Mouse (Mus musculus) ovary, postnatal 36 days (tissue): ENCODE measurements around the gene Hist1h2bb.
A peak's percentile ranks its signal among the peaks of the same experiment; 100 is the strongest.
"Not testable (repeated sequence)": the region's sequence is repeated elsewhere in the genome, so short reads cannot be mapped to it uniquely, and the experiment has no call there.

ENCODE experiments used
- DNase-seq: peaks from one replicate; pipeline ENCODE4 v3.0.0; 2022; ENCODE audit warnings: low spot score, mixed read lengths

The Hist1h2bb gene

DNA sequence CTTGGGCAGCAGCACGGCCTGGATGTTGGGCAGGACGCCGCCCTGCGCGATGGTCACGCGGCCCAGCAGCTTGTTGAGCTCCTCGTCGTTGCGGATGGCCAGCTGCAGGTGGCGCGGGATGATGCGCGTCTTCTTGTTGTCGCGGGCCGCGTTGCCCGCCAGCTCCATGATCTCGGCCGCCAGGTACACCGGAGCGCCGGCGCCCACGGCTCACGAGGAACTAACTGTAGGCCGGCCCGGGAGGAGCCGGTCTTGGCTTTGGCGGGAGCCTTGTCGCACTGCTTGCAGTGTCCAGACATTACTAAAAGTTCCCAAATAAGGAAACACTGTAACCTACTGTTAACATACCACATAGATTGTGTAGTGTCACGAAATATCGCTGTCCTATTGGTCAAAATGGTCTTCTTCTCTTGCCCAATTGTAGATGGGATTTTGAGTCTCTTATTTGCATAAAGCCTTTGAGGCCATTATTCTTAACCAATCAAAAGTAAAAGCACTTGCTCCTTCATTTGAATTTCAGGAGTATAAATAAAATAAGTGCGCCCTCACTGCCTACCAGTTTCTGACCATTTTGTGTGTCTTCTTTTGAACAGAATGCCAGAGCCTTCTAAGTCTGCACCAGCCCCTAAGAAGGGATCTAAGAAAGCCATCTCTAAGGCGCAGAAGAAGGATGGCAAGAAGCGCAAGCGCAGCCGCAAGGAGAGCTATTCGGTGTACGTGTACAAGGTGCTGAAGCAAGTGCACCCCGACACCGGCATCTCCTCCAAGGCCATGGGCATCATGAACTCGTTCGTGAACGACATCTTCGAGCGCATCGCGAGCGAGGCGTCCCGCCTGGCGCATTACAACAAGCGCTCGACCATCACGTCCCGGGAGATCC lies at the start of gene Hist1h2bb:
Hist1h2bb (plus strand) TSS at position 534 of the 880 bp plus-strand sequence.
- peak; percentile 67 for DNase-seq

- DNase-seq, result no peak
These were observed 48.8 kb upstream of the Hist1h2bb start for GRCm38 (mm10) chr13:23697491-23698299.

- DNase-seq, result peak; percentile 95
These were observed 48.2 kb upstream of the Hist1h2bb start, which contains the start of gene Hist1h4c for GRCm38 (mm10) chr13:23698300-23698693. Hist1h4c (minus strand) TSS chr13:23698454.

DNA sequence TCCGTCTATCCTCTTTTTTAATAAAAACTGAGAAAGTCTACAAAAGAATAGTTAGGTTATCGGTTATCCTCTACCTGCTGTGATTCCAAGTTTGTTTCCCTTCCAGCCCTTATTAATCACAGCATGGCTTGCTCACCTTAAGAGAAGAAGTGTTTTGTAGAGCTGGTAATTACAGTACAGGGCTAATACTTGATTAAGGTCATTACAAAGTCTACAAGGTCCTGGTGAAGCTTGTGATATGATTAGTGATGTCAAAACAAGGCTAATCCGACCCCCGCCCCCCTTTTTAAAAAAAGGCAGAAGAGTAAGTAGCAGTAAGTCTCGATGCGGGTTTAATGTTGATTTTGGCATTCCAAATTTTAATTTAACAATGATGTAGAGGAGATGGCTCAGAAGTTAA lies 47.5 kb upstream of the Hist1h2bb start:
- DNase-seq, result no peak

DNA sequence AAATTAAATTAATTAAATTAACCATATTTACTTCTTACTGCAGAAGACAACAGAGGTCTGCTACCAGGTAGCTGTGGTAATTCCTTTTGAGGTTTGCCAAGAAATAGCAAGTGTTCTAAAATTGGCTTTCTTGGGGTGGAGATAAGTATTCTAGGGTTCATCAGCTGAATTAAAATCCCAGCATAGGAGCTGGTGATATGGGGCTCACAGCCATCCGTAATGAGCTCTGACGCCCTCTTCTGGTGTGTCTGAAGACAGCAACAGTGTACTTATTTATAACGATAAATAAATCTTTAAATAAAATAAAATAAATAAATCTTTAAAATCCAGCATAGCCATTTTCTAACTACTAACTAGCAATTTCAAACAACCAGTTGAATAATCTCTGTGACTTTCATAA lies 46.8 kb upstream of the Hist1h2bb start:
- DNase-seq, result no peak

GRCm38 (mm10) chr13:23700786-23701520 lies 45.6 kb upstream of the Hist1h2bb start:
- DNase-seq, result peak; percentile 46

GRCm38 (mm10) chr13:23702220-23702619 lies 44.3 kb upstream of the Hist1h2bb start:
- no peak for DNase-seq

- DNase-seq, result not testable (repeated sequence)
These were observed 43.7 kb upstream of the Hist1h2bb start for GRCm38 (mm10) chr13:23702801-23703200.

- DNase-seq, result no peak
These were observed 40.7 kb upstream of the Hist1h2bb start for GRCm38 (mm10) chr13:23705751-23706356.

DNA sequence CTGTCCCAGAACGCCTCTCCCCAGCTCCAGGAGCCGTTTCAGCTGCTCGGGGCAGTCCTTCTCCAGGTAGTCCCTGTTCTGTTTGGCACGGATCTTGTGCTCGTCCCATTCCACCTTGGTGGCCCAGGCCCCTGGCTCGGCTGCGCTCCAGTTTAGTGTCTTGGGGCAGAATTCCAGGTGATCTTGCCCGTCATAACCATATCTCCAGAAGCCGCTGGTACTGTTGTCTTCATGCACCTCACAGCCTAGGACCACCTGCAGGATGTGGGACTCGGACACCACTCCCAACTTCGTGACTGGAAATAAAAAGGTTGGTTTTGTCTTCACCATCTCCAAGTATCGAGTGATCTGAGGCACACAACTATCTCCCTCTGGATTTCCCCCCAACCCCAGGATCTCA lies 39.8 kb upstream of the Hist1h2bb start:
- no peak for DNase-seq

DNA sequence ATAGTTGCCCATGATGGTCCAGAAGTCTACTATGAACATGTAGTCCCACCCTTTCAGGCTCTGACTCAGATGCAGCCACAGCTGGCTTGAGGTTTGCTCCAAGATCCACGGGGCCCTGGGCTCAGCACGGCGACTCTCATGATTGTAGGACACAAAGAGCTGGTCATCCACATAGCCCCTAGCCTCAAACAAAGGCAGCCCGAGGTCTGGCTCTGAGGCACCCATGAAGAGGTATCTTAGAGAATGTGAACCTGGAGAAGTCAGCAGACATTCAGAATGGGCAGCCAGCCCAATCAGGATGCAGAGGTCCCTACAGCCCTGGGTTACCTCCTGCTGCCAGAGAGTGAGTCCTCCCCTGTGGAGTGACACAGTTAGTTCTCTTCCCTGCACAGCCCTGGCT lies 38.5 kb upstream of the Hist1h2bb start:
- DNase-seq, result no peak

GRCm38 (mm10) chr13:23708654-23709053 lies 37.9 kb upstream of the Hist1h2bb start:
- no peak for DNase-seq

- DNase-seq, result no peak
These were observed 36.7 kb upstream of the Hist1h2bb start for GRCm38 (mm10) chr13:23709714-23710373.

DNA sequence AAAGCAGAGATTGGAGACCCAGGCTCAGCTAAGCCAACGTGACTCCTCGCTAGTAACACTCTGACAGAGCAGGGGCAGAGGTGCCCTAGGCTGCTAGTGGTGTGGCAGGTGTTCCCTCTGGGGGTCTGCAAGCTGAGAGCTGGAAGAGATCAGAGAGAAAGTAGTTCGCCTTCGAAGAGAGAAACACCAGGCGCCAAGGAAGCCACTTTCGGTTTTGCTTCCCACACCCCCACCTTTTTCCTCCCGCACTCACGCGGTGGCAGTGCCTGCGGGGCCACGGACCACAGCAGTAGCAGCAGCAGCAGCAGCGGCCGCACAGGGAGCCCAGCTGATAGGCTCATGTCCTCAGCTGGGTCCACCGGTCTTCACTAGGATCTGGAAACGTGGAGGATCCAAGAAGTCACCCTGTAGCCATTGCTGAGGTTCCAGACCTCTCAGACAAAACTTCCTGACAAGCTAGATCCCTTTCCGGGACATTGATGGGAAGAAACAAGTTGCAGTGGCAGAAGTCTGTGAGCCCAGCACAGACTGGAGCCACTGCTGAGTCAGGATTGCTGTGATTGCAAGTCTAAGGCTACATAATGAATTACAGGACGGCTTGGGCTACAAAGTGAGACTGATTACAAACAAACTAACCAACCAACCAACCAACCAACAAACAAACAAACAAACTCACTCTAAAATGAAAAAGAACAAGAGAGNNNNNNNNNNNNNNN lies 36.0 kb upstream of the Hist1h2bb start, which contains the start of gene Hfe:
Hfe (minus strand) TSS at position 481 of the 716 bp plus-strand sequence.
- peak; percentile 55 for DNase-seq

GRCm38 (mm10) chr13:23716261-23717042 lies 30.1 kb upstream of the Hist1h2bb start:
- DNase-seq, result no peak

GRCm38 (mm10) chr13:23717176-23717575 lies 29.4 kb upstream of the Hist1h2bb start:
- no peak for DNase-seq

DNA sequence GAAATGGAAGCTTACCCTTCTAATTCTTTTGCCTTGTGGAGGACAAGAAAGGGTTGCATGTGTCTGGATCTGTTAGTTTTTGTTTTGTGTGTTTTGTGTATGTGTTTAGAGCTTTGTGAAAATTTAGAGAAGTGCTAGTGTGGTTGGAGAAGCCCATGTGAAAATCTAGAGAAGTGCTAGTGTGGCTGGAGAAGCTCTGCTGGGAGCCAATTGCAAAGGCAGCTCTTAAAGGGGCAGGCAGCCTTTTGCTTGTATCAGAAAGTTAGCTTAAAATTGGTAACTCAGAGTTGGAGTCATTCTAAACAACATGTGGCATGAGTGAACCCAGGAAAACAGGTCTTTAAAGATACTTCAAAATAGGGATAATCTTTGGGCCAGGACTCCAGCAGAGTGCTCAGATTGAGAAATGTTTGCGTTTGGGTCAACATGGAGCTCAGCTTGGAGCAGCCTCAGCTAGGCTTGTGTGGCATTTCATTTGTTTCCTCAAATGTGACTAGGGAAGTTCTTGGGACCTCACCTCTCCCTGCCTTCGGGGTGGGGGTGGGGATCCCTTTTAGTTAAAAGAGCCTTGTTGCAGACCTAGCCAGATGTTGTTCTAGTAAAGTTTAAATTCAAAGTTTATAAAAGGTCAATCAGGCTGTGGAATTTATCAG lies 28.8 kb upstream of the Hist1h2bb start:
- DNase-seq, result not testable (repeated sequence)

DNA sequence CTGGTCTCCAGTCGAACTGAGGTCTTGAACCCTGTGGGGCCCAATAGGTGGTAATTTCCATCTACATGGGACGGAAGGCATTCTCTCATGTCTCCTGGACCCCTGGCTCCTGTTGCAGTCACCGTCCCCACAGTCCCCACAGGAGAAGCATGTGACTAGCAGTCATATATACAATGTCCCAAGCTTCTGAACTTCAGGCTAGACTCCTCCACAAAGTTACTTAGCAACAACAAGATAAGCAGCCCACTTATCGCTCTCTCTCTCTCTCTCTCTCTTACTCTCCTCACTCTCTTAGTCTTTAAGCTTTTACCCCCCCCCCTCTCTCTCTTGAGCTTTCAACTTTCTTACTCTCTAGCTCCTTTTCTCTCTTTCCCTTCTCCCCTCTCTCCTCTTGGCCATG lies 22.3 kb upstream of the Hist1h2bb start:
- DNase-seq, result no peak

DNA sequence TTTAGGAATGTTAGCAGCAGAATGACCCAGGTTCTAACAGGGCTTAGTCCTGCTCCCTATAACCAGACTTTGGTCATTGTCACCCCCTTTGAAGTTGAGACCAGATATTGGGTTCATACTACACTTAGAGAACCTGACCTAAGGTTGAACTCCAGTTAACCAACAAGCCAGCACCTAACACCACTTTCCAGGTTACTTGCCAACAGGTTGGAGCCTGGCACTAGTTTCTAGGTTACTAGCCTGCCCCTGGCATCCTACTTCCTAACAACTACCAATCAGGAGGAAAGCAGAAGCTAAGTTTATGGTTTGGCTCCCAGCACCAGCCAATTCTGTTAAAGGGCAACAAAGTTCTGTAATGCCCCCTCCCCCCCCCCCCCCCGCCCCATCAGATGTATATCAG lies 21.3 kb upstream of the Hist1h2bb start:
- no peak for DNase-seq
